Mouse (Mus musculus) left cerebral cortex, adult 18-20 months (tissue): ENCODE results near the gene Rpp14. TPM values are rescaled to one million over a fixed set of nuclear protein-coding genes. Genes with fewer than 3 reads are reported as not detected.

Source experiments
- DNase-seq, 2 experiments: peaks; one replicate each; pipeline ENCODE4 v3.0.0; 2021 to 2022; ENCODE audit warnings: low spot score in 2 of 2, mixed read lengths in 1 of 2
- long read RNA-seq, 2 experiments: library from polyadenylated mRNA; stranded (forward); transcript quantifications; one replicate each; pipeline ENCODE4 v2.0.0; 2021
- total RNA-seq, 2 experiments: library from RNA; stranded (reverse); gene quantifications; 2 replicates each; pipeline ENCODE4 v1.2.3; 2021

Rpp14 gene
- total RNA-seq = 10 to 100 TPM; 28.1 to 28.9 TPM
- long read RNA-seq, experiment 1, transcript Rpp14-201 (6 exons, 2,401 nt) = major isoform, 35 of 47 reads
- long read RNA-seq, experiment 1, partial matches to known transcripts = 3 of 47 reads
- long read RNA-seq, experiment 1, other reads (novel, unspliced or antisense) = 9 of 47 reads
- long read RNA-seq, experiment 2, transcript Rpp14-201 (6 exons, 2,401 nt) = major isoform, 14 of 22 reads
- long read RNA-seq, experiment 2, partial matches to known transcripts = 3 of 22 reads
- long read RNA-seq, experiment 2, other reads (novel, unspliced or antisense) = 5 of 22 reads

- peak; percentile 97 to 99 for DNase-seq
These were observed at the start of gene Rpp14 for GRCm38 (mm10) chr14:8080165-8080679. Gene Rpp14, plus strand, starts transcription at chr14:8080367.

- DNase-seq = no peak
These were observed 49.6 kb upstream of the Rpp14 start for GRCm38 (mm10) chr14:8030535-8030934.

GRCm38 (mm10) chr14:8032087-8032944, 47.9 kb upstream of the Rpp14 start:
- peak; percentile 55 to 69 for DNase-seq

- no peak for DNase-seq
These were observed 45.6 kb upstream of the Rpp14 start for GRCm38 (mm10) chr14:8034561-8034960.

- no peak for DNase-seq
These were observed 44.2 kb upstream of the Rpp14 start for GRCm38 (mm10) chr14:8035951-8036350.

GRCm38 (mm10) chr14:8036406-8036805, 43.8 kb upstream of the Rpp14 start:
- DNase-seq = no peak

- no peak for DNase-seq
These were observed 42.0 kb upstream of the Rpp14 start for GRCm38 (mm10) chr14:8038150-8038549.

GRCm38 (mm10) chr14:8038791-8039448, 41.2 kb upstream of the Rpp14 start:
- peak; percentile 53 for DNase-seq

- no peak for DNase-seq
These were observed 40.0 kb upstream of the Rpp14 start for GRCm38 (mm10) chr14:8040179-8040578.

GRCm38 (mm10) chr14:8040911-8041678, 39.1 kb upstream of the Rpp14 start:
- DNase-seq = no peak

GRCm38 (mm10) chr14:8042120-8042519, 38.0 kb upstream of the Rpp14 start:
- no peak for DNase-seq

GRCm38 (mm10) chr14:8042577-8042976, 37.6 kb upstream of the Rpp14 start:
- DNase-seq = no peak

GRCm38 (mm10) chr14:8044330-8044729, 35.8 kb upstream of the Rpp14 start:
- DNase-seq = peak in 1 of 2 experiments; percentile 49

GRCm38 (mm10) chr14:8044786-8045185, 35.4 kb upstream of the Rpp14 start:
- DNase-seq = no peak

GRCm38 (mm10) chr14:8045187-8045846, 34.9 kb upstream of the Rpp14 start:
- DNase-seq = no peak

- no peak for DNase-seq
These were observed 33.3 kb upstream of the Rpp14 start for GRCm38 (mm10) chr14:8046839-8047238.

GRCm38 (mm10) chr14:8049334-8049733, 30.8 kb upstream of the Rpp14 start:
- no peak for DNase-seq

GRCm38 (mm10) chr14:8051869-8052268, 28.3 kb upstream of the Rpp14 start:
- no peak for DNase-seq

- DNase-seq = no peak
These were observed 27.5 kb upstream of the Rpp14 start for GRCm38 (mm10) chr14:8052661-8053060.
